Mouse (Mus musculus) C2C12 (cell line): ENCODE data around the gene Akap2. TPM values are rescaled to one million over a fixed set of nuclear protein-coding genes. Genes with fewer than 3 reads are reported as not detected.

Experiments used
- H3K27me3 ChIP-seq: one replicate; pipeline ENCODE4 v1.6.1; 2011; ENCODE audit not compliant: control insufficient read depth, insufficient read depth, insufficient read length
- H3K36me3 ChIP-seq: one replicate; pipeline ENCODE4 v1.6.1; 2011; ENCODE audit not compliant: control insufficient read depth, insufficient read depth
- H3K4me3 ChIP-seq: one replicate; pipeline ENCODE4 v1.5.1; 2011; ENCODE audit warnings: mild to moderate bottlenecking, control low read depth; ENCODE audit not compliant: poor library complexity, insufficient read depth, severe bottlenecking
- H3K79me2 ChIP-seq: one replicate; pipeline ENCODE4 v1.6.1; 2011; ENCODE audit not compliant: control insufficient read depth, insufficient read depth
- H3K79me3 ChIP-seq: one replicate; pipeline ENCODE4 v1.6.1; 2011; ENCODE audit warnings: low read depth, control low read depth
- H3ac ChIP-seq: one replicate; pipeline ENCODE3; 2011; ENCODE audit warnings: low read depth; ENCODE audit not compliant: control insufficient read depth, insufficient read length
- CEBPB ChIP-seq: IDR thresholded peaks from one replicate; pipeline ENCODE4 v1.6.1; 2011; ENCODE audit warnings: low read depth, mild to moderate bottlenecking, control low read depth, moderate library complexity
- CTCF ChIP-seq: IDR thresholded peaks from one replicate; pipeline ENCODE4 v1.5.1; 2011; ENCODE audit not compliant: control insufficient read depth, insufficient read depth, insufficient read length
- FOSL1 ChIP-seq: IDR thresholded peaks from one replicate; pipeline ENCODE4 v1.8.0; 2011; ENCODE audit warnings: mild to moderate bottlenecking, low read length; ENCODE audit not compliant: poor library complexity, insufficient read depth, severe bottlenecking
- MAX ChIP-seq: IDR thresholded peaks from one replicate; pipeline ENCODE4 v1.6.1; 2011; ENCODE audit warnings: mild to moderate bottlenecking, control low read depth
- MYOD1 ChIP-seq: IDR thresholded peaks from one replicate; pipeline ENCODE4 v1.6.1; 2011; ENCODE audit warnings: low read depth; ENCODE audit not compliant: control insufficient read depth, insufficient read length
- MYOG ChIP-seq: IDR thresholded peaks from one replicate; pipeline ENCODE4 v1.6.1; 2011; ENCODE audit not compliant: control insufficient read depth, insufficient read length; ENCODE audit errors: extremely low read depth
- USF1 ChIP-seq: IDR thresholded peaks from one replicate; pipeline ENCODE4 v1.6.1; 2011; ENCODE audit warnings: low read depth, mild to moderate bottlenecking, control low read depth, moderate library complexity
- polyA plus RNA-seq: library from polyadenylated mRNA; unstranded; fragments of >200 nt; fragmentation: generic; extraction: Trizol; gene quantifications from one replicate; pipeline ENCODE4 v1.2.1, GENCODE M21; 2012; ENCODE audit warnings: missing spikeins

Akap2 gene
- polyA plus RNA-seq, 1 experiment = 37.0 TPM

DNA sequence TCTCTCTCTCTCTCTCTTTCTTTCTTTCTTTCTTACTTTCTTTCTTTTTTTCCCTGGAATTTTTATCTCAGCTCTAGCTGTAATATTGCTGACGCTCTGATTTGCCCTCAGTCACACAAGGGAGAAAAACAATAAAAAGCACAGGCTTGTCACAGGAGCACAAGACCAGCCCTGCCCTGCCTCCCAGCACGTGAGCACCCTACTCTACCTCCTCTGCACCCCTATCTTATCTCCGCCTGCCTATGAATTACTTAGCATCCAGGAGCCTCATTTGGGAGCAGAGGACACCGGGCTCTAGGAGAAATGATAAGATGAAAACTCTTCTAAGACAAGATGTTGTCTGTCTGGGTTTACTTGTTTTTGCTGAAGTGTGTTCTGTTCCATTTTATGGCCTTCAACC lies 57.1 kb downstream of the Akap2 start:
- Histone ChIP-seq H3K27me3 (no peaks in the 10 kb centered on the region), H3K4me3 (no peak overlapping the region), H3K79me3 (peaks cover 4% of the 10 kb centered on the region), H3K79me2 (no peaks in the 10 kb centered on the region), H3K36me3 (no peaks in the 10 kb centered on the region), H3ac (no peak overlapping the region)
- TF ChIP-seq FOSL1 (no peak), MAX (no peak), USF1 (no peak), CTCF (no peak), MYOG (no peak), CEBPB (no peak), MYOD1 (no peak)

GRCm38 (mm10) chr4:57775582-57775981 lies 58.1 kb downstream of the Akap2 start:
- Histone ChIP-seq H3K4me3 (no peak overlapping the region), H3K27me3 (no peaks in the 10 kb centered on the region), H3K79me2 (no peaks in the 10 kb centered on the region), H3K79me3 (peaks cover 2% of the 10 kb centered on the region), H3K36me3 (no peaks in the 10 kb centered on the region), H3ac (no peak overlapping the region)
- TF ChIP-seq MAX (no peak), MYOG (no peak), CEBPB (no peak), USF1 (no peak), MYOD1 (no peak), FOSL1 (no peak)

- TF ChIP-seq USF1 = no peak
- no peak for TF ChIP-seq MYOD1
- TF ChIP-seq MYOG = no peak
- no peak for TF ChIP-seq FOSL1
- TF ChIP-seq CTCF = no peak
- TF ChIP-seq CEBPB = no peak
- TF ChIP-seq MAX = no peak
- no peak overlapping the region for H3ac ChIP-seq
- H3K36me3 ChIP-seq = no peaks in the 10 kb centered on the region
- H3K27me3 ChIP-seq = no peaks in the 10 kb centered on the region
- H3K79me2 ChIP-seq = peaks cover 34% of the 10 kb centered on the region
- no peak overlapping the region for H3K4me3 ChIP-seq
- peaks cover 16% of the 10 kb centered on the region for H3K79me3 ChIP-seq
These were observed 62.9 kb downstream of the Akap2 start for GRCm38 (mm10) chr4:57780403-57780802.

DNA sequence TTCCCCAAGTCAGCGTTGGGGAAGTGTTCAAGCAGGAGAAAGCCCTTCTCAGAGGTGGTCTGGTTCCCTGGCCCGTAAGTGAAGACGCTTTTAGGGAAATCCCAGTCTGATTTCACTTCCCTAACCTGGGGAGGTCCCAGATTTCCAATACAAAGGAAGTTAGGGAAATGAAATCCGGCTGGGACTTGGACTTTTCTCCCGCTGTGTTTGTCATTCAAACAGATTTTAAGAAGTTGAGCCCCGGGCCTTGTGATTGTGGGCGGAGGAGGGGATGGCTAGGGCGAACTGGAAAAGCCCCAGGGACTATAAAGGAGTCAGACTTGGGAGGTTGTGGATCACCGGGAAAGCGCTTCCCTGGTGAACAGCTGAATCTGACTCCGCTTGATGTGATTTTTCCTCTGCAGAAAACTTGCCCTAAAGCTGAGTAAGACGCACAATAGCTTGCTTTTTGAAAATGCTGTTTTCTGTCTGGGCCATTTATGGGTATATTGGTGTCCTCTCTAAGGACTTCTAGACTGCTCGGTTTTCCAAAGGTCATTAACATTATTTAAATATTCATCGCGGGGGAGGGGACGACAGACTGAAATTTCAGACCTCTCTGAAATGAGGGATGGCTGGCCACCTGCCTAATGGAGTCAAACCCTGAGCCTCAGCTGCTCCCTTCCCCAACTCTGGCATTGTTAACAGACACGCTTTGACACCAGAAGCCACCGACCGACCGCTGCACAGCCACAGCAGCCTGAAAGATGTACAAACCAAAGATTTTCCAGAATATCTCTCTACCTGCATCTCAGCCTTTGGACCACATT lies 63.6 kb downstream of the Akap2 start:
- Histone ChIP-seq H3K27me3 (no peaks in the 10 kb centered on the region), H3K79me3 (peaks cover 16% of the 10 kb centered on the region), H3K36me3 (no peaks in the 10 kb centered on the region), H3K79me2 (peaks cover 41% of the 10 kb centered on the region), H3ac (no peak overlapping the region), H3K4me3 (no peak overlapping the region)
- TF ChIP-seq MYOD1 (no peak), CEBPB (no peak), CTCF (no peak), MYOG (no peak), USF1 (no peak), FOSL1 (no peak), MAX (no peak)

DNA sequence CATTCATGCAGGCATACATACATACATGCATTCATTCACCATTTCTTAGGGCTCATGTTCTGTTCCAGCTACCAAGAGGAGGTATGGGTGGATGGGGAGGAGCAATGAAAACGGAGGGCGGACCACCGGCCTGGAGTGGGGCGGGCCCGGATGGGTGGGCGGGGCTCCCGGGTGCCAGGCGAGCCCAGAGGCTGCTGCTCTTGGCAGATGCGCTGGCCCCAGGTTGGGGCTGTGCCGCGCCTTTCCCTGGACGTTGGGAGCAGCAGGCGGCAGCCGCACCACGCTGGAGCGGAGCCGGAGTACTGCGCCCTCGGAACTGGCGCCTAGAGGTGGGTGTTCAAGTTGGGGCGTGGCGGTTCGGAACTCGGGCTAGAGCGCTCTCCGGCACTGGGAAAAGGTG lies 64.5 kb downstream of the Akap2 start:
- TF ChIP-seq CTCF = peak; percentile 32
- no peak for TF ChIP-seq CEBPB
- Histone ChIP-seq H3K79me3 (peaks cover 16% of the 10 kb centered on the region), H3ac (peak overlapping the region; percentile 25), H3K79me2 (peaks cover 49% of the 10 kb centered on the region), H3K4me3 (peak overlapping the region; percentile 48), H3K36me3 (no peaks in the 10 kb centered on the region), H3K27me3 (no peaks in the 10 kb centered on the region)
